Mouse (Mus musculus) limb, embryonic 15.5 days (tissue): ENCODE results near the gene Rab28. TPM values are rescaled to one million over a fixed set of nuclear protein-coding genes. Genes with fewer than 3 reads are reported as not detected.
"Not testable (repeated sequence)": the region's sequence is repeated elsewhere in the genome, so short reads cannot be mapped to it uniquely, and the experiment has no call there.

Experiments
- ATAC-seq: fragments of 200-750 bp; cut with Nextera tagmentation; 2 replicates; pipeline ENCODE4 v1.8.0; 2017; ENCODE audit warnings: low read depth, moderate TSS enrichment; ENCODE audit not compliant: insufficient number of reproducible peaks, low FRiP score, low TSS enrichment
- H3K27ac ChIP-seq: fragments of 300-500 bp; sonication (generic); 2 replicates; pipeline ENCODE4 v1.5.1; 2015; ENCODE audit warnings: moderate library complexity, mild to moderate bottlenecking, inconsistent platforms
- H3K27me3 ChIP-seq: fragments of 300-500 bp; sonication (generic); 2 replicates; pipeline ENCODE4 v1.6.1; 2015; ENCODE audit warnings: inconsistent platforms
- H3K36me3 ChIP-seq: fragments of 300-500 bp; sonication (generic); 2 replicates; pipeline ENCODE4 v1.6.1; 2015; ENCODE audit warnings: inconsistent platforms
- H3K4me1 ChIP-seq: fragments of 300-500 bp; sonication (generic); 2 replicates; pipeline ENCODE4 v1.6.1; 2015; ENCODE audit warnings: inconsistent platforms
- H3K4me2 ChIP-seq: fragments of 300-500 bp; sonication (generic); 2 replicates; pipeline ENCODE4 v1.6.1; 2015; ENCODE audit warnings: mild to moderate bottlenecking, inconsistent platforms
- H3K4me3 ChIP-seq: fragments of 300-500 bp; sonication (generic); 2 replicates; pipeline ENCODE4 v1.5.1; 2015; ENCODE audit warnings: mild to moderate bottlenecking, inconsistent platforms
- H3K9ac ChIP-seq: fragments of 300-500 bp; sonication (generic); 2 replicates; pipeline ENCODE4 v1.6.1; 2015; ENCODE audit warnings: inconsistent platforms
- H3K9me3 ChIP-seq: fragments of 300-500 bp; sonication (generic); 2 replicates; pipeline ENCODE4 v1.6.1; 2016; ENCODE audit warnings: inconsistent platforms
- WGBS: fragments of 180-500 bp; shearing (Covaris S2); methylation state at CpG from one replicate; pipeline ENCODE4 v1.1.7; 2015; 5-methylcytosine and 5-hydroxymethylcytosine counted together
- polyA plus RNA-seq: library from polyadenylated mRNA; unstranded; fragments of >200 nt; fragmentation: Nextera tagmentation; extraction: Ambion mirVana; gene quantifications from 2 replicates; pipeline ENCODE4 v1.2.1, GENCODE M21; 2015

The Rab28 gene
- polyA plus RNA-seq, 1 experiment from 2014 or later = 77.6 TPM

DNA sequence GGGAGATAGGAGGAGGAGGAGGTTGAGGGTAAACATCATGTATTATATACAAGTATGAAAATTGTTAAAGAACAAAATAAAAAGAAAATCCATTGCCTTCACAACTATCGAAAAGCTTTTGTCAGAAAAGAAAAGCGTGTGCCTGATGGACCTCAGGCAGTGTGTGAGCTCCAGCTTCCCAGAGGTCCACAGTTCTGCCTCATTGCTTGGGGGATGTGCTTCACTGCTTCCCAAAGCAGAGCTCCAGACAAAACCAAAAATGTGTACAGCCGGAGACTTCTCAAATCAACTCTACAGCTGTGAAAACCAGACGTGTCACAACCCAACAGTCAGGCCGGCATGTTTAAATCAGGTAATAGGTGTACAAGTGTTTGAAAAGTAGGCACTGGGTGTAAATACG, 17.6 kb upstream of the Rab28 start:
- Histone ChIP-seq H3K9ac (no peak overlapping the region), H3K4me2 (no peak overlapping the region), H3K4me3 (no peak overlapping the region), H3K27me3 (no peaks in the 10 kb centered on the region), H3K9me3 (no peaks in the 10 kb centered on the region), H3K27ac (no peak overlapping the region), H3K4me1 (no peaks in the 10 kb centered on the region), H3K36me3 (no peaks in the 10 kb centered on the region)
- no peak for ATAC-seq
- WGBS = 77% methylated on average over 6 of the region's 6 CpGs

DNA sequence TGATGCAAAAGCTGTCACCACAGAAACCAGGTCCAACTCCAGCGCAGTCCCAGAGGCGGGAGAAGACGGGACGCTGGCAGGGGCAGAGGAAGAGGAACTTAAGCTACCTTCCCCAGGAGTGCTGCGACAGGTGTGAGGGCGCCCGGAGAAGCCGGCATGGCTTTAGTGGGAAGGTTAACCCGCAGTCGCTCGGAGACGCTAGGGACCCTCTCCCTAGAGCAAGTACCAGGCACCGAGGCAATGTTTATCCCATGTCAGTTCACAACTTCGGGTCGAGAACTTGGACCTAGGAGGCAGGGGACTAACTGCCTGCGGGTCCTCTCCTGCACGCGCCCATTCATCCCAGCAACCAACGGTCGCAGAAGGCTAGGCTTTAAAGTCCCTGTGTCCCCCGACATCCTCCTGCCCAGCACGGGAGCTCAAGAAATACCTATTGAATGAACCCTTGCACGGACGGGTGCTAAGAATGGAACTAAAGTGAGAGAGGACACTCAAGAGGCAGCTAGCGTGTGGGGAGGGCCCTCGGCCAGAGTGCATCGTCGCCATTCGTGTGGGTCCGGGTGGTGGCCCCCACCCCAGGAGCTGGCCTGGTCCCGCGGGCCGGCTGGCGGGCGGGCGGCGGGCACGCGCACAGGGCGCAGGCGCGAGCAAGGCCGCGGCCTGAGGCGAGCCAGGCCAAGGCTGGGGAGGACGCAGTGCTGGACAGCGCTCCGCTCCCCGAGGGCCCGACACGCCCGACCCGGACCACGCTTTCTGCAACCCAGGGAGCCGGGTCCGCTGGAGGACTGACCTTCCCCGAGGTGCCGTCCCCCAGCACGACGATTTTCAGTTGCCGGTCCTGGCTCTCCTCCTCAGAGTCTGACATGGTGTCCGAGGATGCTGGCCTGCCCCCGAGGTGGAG, 592 bp downstream of the Rab28 start:
- peak overlapping the region; percentile 85 for H3K27ac ChIP-seq
- no peaks in the 10 kb centered on the region for H3K36me3 ChIP-seq
- peak; percentile 82 for ATAC-seq
- peak overlapping the region; percentile 81 for H3K9ac ChIP-seq
- H3K4me1 ChIP-seq = peaks cover 9% of the 10 kb centered on the region
- no peaks in the 10 kb centered on the region for H3K27me3 ChIP-seq
- peak overlapping the region; percentile 93 for H3K4me2 ChIP-seq
- under 1% methylated on average over 54 of the region's 63 CpGs for WGBS
- H3K4me3 ChIP-seq = peak overlapping the region; percentile 96
- no peaks in the 10 kb centered on the region for H3K9me3 ChIP-seq

GRCm38 (mm10) chr5:41706777-41707114, 1.2 kb downstream of the Rab28 start:
- Histone ChIP-seq H3K36me3 (no peaks in the 10 kb centered on the region), H3K27me3 (no peaks in the 10 kb centered on the region), H3K4me3 (peak overlapping the region; percentile 96), H3K4me2 (peak overlapping the region; percentile 93), H3K9ac (peak overlapping the region; percentile 81), H3K27ac (no peak overlapping the region), H3K9me3 (no peaks in the 10 kb centered on the region), H3K4me1 (peaks cover 9% of the 10 kb centered on the region)
- ATAC-seq = no peak
- 5% methylated on average over 9 of the region's 9 CpGs for WGBS

DNA sequence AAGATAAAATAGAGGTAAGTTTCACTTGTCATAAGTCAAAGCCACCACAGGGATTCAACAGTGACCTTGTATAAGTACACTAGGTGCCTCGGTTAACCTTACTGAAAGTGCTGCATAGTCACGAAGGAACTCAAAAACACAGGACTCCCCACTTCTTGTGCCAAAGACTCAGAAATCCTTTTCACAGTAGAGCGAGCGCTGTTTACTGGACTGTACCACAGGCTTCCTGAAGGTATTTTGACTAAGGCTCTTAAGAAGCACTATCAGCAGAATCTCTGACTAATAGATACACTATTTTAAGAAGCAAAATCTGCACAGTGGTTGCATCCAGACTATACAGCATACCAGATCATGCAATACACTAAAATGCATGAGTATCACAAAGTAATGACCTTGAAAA, 6.9 kb downstream of the Rab28 start:
- H3K36me3 ChIP-seq, H3K4me2 ChIP-seq, H3K27ac ChIP-seq, H3K9me3 ChIP-seq, H3K4me3 ChIP-seq, H3K4me1 ChIP-seq, ATAC-seq, H3K27me3 ChIP-seq, H3K9ac ChIP-seq: not testable (repeated sequence)
- 83% methylated on average over 4 of the region's 4 CpGs for WGBS

- Histone ChIP-seq H3K4me2 (no peak overlapping the region), H3K9ac (no peak overlapping the region), H3K4me1 (no peaks in the 10 kb centered on the region), H3K4me3 (no peak overlapping the region), H3K36me3 (no peaks in the 10 kb centered on the region), H3K27ac (no peak overlapping the region), H3K27me3 (no peaks in the 10 kb centered on the region), H3K9me3 (no peaks in the 10 kb centered on the region)
- ATAC-seq = no peak
Observed at GRCm38 (mm10) chr5:41697958-41698357, 10.0 kb downstream of the Rab28 start.

GRCm38 (mm10) chr5:41685016-41685415, 22.9 kb downstream of the Rab28 start:
- no peak for ATAC-seq
- H3K36me3 ChIP-seq = no peaks in the 10 kb centered on the region
- no peaks in the 10 kb centered on the region for H3K27me3 ChIP-seq
- no peak overlapping the region for H3K4me3 ChIP-seq
- H3K9ac ChIP-seq = no peak overlapping the region
- H3K4me2 ChIP-seq = no peak overlapping the region
- no peak overlapping the region for H3K27ac ChIP-seq
- H3K4me1 ChIP-seq = no peaks in the 10 kb centered on the region
- no peaks in the 10 kb centered on the region for H3K9me3 ChIP-seq

GRCm38 (mm10) chr5:41683976-41684375, 24.0 kb downstream of the Rab28 start:
- Histone ChIP-seq H3K4me1 (no peaks in the 10 kb centered on the region), H3K36me3 (no peaks in the 10 kb centered on the region), H3K9me3 (no peaks in the 10 kb centered on the region), H3K27ac (no peak overlapping the region), H3K27me3 (no peaks in the 10 kb centered on the region), H3K4me3 (no peak overlapping the region), H3K9ac (no peak overlapping the region), H3K4me2 (no peak overlapping the region)
- ATAC-seq = no peak
- 96% methylated on average over 2 of the region's 2 CpGs for WGBS

GRCm38 (mm10) chr5:41666012-41666411, 41.9 kb downstream of the Rab28 start:
- no peak overlapping the region for H3K4me2 ChIP-seq
- H3K9ac ChIP-seq = no peak overlapping the region
- no peak overlapping the region for H3K4me3 ChIP-seq
- no peaks in the 10 kb centered on the region for H3K9me3 ChIP-seq
- WGBS = 76% methylated on average over 6 of the region's 6 CpGs
- H3K27me3 ChIP-seq = no peaks in the 10 kb centered on the region
- no peaks in the 10 kb centered on the region for H3K4me1 ChIP-seq
- no peak overlapping the region for H3K27ac ChIP-seq
- no peak for ATAC-seq
- H3K36me3 ChIP-seq = no peaks in the 10 kb centered on the region

GRCm38 (mm10) chr5:41636793-41637192, 71.2 kb downstream of the Rab28 start:
- 69% methylated on average over 2 of the region's 2 CpGs for WGBS

DNA sequence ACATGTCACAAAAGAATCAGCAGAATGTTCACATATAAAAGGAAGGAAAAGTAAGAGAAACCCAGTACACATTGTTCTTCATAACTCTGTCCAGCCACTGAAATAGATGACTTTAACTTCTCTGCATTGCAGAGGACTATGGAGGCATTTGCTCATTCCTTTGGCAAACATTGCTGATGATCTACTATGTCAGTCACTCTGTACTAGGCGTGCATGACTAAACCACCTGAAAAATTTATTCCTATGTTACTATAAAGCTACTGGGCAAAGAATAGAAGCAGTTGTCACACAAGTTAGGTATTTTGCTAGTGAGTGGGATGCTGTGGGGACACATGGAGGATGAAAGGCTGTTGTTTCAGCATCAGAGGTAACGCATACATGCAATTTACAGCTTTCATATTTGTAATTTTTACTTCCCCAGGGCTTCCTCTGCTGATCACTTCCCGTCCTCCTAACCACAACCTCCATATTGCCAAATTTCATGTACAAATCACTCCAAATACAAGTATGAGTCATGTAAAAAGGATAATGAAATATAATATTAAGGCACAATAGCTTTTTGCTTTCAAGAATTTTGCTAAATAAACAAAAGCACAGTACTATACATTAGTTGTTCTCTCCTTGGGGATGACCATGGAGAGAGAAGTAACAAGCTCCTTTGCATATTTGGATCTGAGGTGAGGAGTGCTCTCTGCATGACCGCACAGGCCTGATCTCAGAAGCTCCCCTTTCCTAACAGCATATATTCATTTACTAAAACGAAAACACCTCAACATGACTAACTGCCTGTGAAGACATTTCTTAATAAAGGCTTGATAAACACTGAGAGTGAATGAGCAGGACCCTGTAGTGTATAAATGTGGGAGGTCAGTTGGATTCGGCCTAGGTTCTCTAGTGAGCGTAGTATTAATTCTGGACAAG, 80.5 kb downstream of the Rab28 start:
- 88% methylated on average over 7 of the region's 7 CpGs for WGBS
- no peaks in the 10 kb centered on the region for H3K9me3 ChIP-seq
- no peak overlapping the region for H3K9ac ChIP-seq
- no peak overlapping the region for H3K4me3 ChIP-seq
- H3K4me2 ChIP-seq = no peak overlapping the region
- no peak for ATAC-seq
- H3K27me3 ChIP-seq = no peaks in the 10 kb centered on the region
- H3K4me1 ChIP-seq = no peaks in the 10 kb centered on the region
- H3K27ac ChIP-seq = no peak overlapping the region
- 0 out of 2 replicates have a peak, but pooled peaks cover 7% of the 10 kb centered on the region for H3K36me3 ChIP-seq

More at GRCm38 (mm10) chr5:41636793-41637192, 71.2 kb downstream of the Rab28 start:
- Histone ChIP-seq H3K4me3 (no peak overlapping the region), H3K36me3 (0 out of 2 replicates have a peak, but pooled peaks cover 2% of the 10 kb centered on the region), H3K4me2 (no peak overlapping the region), H3K4me1 (no peaks in the 10 kb centered on the region), H3K9ac (no peak overlapping the region), H3K27ac (no peak overlapping the region), H3K27me3 (no peaks in the 10 kb centered on the region), H3K9me3 (no peaks in the 10 kb centered on the region)
- ATAC-seq = no peak

GRCm38 (mm10) chr5:41625544-41625943, 82.4 kb downstream of the Rab28 start:
- Histone ChIP-seq H3K9me3 (no peaks in the 10 kb centered on the region), H3K27ac (no peak overlapping the region), H3K27me3 (no peaks in the 10 kb centered on the region), H3K4me2 (no peak overlapping the region), H3K36me3 (0 out of 2 replicates have a peak, but pooled peaks cover 3% of the 10 kb centered on the region), H3K4me3 (no peak overlapping the region), H3K9ac (no peak overlapping the region), H3K4me1 (no peaks in the 10 kb centered on the region)
- ATAC-seq = no peak
- WGBS = 54% methylated on average over 7 of the region's 7 CpGs

GRCm38 (mm10) chr5:41621748-41622147, 86.2 kb downstream of the Rab28 start:
- ATAC-seq = no peak

More at GRCm38 (mm10) chr5:41621748-41622147, 86.2 kb downstream of the Rab28 start:
- Histone ChIP-seq H3K9me3 (no peaks in the 10 kb centered on the region), H3K27ac (no peak overlapping the region), H3K4me2 (no peak overlapping the region), H3K36me3 (0 out of 2 replicates have a peak, but pooled peaks cover 3% of the 10 kb centered on the region), H3K4me1 (no peaks in the 10 kb centered on the region), H3K27me3 (no peaks in the 10 kb centered on the region), H3K9ac (no peak overlapping the region), H3K4me3 (no peak overlapping the region)
- 87% methylated on average over 3 of the region's 3 CpGs for WGBS
